Mouse (Mus musculus): ENCODE data around the gene Megf8. TPM values are rescaled to one million over a fixed set of nuclear protein-coding genes. Genes with fewer than 3 reads are reported as not detected.

The Megf8 gene
- polyA plus RNA-seq, 1 experiment: not detected

DNA sequence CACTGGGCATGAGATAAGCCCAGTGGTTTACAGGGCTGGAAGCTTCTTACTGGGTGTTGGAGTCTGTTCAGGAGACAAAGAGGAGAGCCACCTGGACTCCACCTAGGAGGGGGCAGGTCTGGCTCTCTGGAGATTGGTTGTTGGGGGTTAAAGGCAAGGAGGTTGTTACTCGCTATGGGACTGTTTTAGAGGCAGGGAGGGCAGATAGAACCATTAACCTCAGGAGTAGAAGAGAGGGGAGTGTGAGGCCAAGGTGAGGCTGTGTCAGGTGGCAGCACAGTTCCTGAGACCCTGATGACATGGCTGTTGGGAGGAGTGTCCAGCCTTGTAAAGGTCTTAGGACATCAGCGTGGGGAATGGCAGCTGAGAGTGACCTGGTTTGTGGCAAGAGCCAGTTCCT, 32.8 kb upstream of the Megf8 start:
- Histone ChIP-seq H3K4me3 (ENCODE audit: insufficient read depth, low read depth, low read length) (no peak overlapping the region), H3K27ac (ENCODE audit: insufficient read depth, low read depth, low read length) (no peak overlapping the region), H3K4me1 (ENCODE audit: control insufficient read depth, insufficient read depth, low read length) (peaks cover 40% of the 10 kb centered on the region)
- no peak for TF ChIP-seq CTCF (IDR thresholded peaks at IDR 0.05; ENCODE audit: insufficient read depth, low read depth, low read length)
- TF ChIP-seq POLR2A (IDR thresholded peaks at IDR 0.05; ENCODE audit: insufficient read depth, low read depth, low read length): no peak
- 51% methylated on average over 2 of the region's 2 CpGs for WGBS

DNA sequence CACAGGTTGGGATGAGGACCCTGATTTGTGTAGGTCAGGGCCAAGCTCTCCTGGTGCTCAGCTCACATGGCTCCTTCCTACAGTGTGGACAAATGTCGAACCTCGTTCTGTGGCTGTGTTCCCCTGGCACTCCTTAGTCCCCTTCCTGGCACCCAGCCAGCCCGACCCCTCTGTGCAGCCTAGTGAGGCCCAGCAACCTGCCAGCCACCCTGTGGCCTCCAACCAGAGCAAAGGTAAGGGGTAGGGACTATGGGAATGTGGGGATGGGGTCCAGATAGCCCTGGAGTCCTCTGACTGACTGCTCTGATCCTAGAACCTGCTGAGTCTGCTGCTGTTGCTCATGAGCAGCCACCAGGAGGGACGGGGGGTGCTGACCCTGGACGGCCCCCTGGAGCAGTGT, 32.2 kb upstream of the Megf8 start:
- TF ChIP-seq CTCF (IDR thresholded peaks at IDR 0.05; ENCODE audit: insufficient read depth, low read depth, low read length) (no peak), POLR2A (IDR thresholded peaks at IDR 0.05; ENCODE audit: insufficient read depth, low read depth, low read length) (no peak)
- H3K4me3 ChIP-seq (ENCODE audit: insufficient read depth, low read depth, low read length): no peak overlapping the region
- no peak overlapping the region for H3K27ac ChIP-seq (ENCODE audit: insufficient read depth, low read depth, low read length)
- 43% methylated on average over 5 of the region's 5 CpGs for WGBS
- H3K4me1 ChIP-seq (ENCODE audit: control insufficient read depth, insufficient read depth, low read length): peaks cover 35% of the 10 kb centered on the region

DNA sequence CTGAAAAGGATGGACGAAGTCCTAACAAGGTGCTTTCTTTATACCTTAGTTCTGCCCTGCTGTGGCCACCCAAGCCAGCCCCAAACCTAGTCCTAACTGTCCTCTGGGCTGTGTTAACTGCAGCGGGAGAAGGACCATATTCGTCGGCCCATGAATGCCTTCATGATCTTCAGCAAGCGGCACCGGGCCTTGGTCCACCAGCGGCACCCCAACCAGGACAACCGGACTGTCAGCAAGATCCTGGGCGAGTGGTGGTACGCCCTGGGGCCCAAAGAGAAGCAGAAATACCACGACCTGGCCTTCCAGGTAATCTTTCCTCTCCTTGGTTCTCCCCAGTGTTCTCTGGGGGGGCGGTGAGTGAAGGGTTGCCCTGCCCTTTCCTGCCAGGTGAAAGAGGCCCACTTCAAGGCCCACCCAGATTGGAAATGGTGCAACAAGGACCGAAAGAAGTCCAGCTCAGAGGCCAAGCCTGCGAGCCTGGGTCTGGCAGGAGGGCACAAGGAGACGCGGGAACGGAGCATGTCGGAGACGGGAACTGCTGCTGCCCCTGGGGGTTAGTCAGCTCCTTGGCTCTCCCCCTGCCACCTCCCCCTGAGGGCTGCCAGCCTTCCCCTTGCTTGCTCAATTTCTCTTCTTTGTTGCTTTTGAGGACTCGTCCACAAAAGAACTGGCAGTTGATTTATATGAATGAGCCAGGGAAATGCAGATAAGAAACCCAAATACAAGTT, 31.3 kb upstream of the Megf8 start:
- H3K4me3 ChIP-seq (ENCODE audit: insufficient read depth, low read depth, low read length): no peak overlapping the region
- 70% methylated on average over 20 of the region's 20 CpGs for WGBS
- TF ChIP-seq POLR2A (IDR thresholded peaks at IDR 0.05; ENCODE audit: insufficient read depth, low read depth, low read length): no peak
- no peak for TF ChIP-seq CTCF (IDR thresholded peaks at IDR 0.05; ENCODE audit: insufficient read depth, low read depth, low read length)
- no peak overlapping the region for H3K27ac ChIP-seq (ENCODE audit: insufficient read depth, low read depth, low read length)
- H3K4me1 ChIP-seq (ENCODE audit: control insufficient read depth, insufficient read depth, low read length): peaks cover 28% of the 10 kb centered on the region

DNA sequence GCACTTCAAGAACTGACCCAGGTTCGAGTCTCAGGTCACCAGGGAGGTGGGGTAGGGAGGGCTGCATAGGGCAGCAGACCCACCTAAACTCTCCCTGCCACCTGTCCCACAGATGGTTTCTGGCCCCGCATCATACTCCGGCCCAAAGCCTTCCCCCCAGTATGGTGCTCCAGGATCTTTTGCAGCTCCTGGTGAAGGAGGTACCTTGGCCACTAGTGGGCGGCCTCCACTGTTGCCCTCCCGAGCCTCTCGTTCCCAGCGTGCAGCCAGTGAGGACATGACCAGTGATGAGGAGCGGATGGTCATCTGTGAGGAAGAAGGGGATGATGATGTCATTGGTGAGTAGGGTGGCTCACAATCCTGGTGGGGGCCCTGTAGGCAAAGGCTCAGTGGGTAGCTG, 30.0 kb upstream of the Megf8 start:
- Histone ChIP-seq H3K4me3 (ENCODE audit: insufficient read depth, low read depth, low read length) (no peak overlapping the region), H3K27ac (ENCODE audit: insufficient read depth, low read depth, low read length) (no peak overlapping the region), H3K4me1 (ENCODE audit: control insufficient read depth, insufficient read depth, low read length) (peaks cover 27% of the 10 kb centered on the region)
- WGBS: 76% methylated on average over 8 of the region's 8 CpGs
- TF ChIP-seq CTCF (IDR thresholded peaks at IDR 0.05; ENCODE audit: insufficient read depth, low read depth, low read length) (no peak), POLR2A (IDR thresholded peaks at IDR 0.05; ENCODE audit: insufficient read depth, low read depth, low read length) (no peak)

DNA sequence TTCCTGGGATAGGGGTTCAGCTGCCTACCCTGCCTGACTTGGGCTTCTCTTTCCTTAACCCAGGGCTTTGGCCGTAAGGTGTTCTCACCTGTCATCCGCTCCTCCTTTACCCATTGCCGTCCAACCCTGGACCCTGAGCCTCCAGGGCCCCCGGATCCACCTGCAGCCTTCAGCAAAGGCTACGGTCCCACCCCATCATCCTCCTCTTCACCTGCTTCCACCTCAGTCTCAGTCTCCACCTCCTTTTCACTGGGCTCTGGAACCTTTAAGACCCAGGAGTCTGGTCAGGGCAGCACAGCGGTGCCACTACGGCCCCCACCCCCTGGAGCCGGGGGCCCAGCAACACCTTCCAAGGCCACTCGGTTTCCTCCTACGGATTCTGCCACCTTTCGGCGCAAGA, 29.0 kb upstream of the Megf8 start:
- no peak overlapping the region for H3K27ac ChIP-seq (ENCODE audit: insufficient read depth, low read depth, low read length)
- no peak overlapping the region for H3K4me3 ChIP-seq (ENCODE audit: insufficient read depth, low read depth, low read length)
- TF ChIP-seq CTCF (IDR thresholded peaks at IDR 0.05; ENCODE audit: insufficient read depth, low read depth, low read length) (no peak), POLR2A (IDR thresholded peaks at IDR 0.05; ENCODE audit: insufficient read depth, low read depth, low read length) (no peak)
- WGBS: 91% methylated on average over 12 of the region's 12 CpGs
- H3K4me1 ChIP-seq (ENCODE audit: control insufficient read depth, insufficient read depth, low read length): peaks cover 27% of the 10 kb centered on the region

DNA sequence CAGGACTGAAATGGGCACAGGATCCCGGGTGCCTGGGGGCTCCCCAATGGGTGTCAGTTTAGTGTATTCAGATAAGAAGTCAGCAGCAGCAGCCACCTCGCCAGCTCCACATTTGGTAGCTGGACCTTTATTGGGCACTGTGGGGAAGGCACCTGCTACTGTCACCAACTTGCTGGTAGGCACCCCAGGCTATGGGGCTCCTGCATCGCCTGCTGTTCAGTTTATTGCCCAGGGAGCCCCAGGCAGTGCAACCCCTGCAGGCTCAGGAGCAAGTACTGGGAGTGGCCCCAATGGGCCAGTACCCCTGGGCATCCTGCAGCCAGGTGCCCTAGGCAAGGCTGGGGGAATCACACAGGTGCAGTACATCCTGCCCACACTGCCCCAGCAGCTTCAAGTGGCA, 28.2 kb upstream of the Megf8 start:
- TF ChIP-seq POLR2A (IDR thresholded peaks at IDR 0.05; ENCODE audit: insufficient read depth, low read depth, low read length) (no peak), CTCF (IDR thresholded peaks at IDR 0.05; ENCODE audit: insufficient read depth, low read depth, low read length) (no peak)
- WGBS: 95% methylated on average over 3 of the region's 3 CpGs
- Histone ChIP-seq H3K4me3 (ENCODE audit: insufficient read depth, low read depth, low read length) (no peak overlapping the region), H3K4me1 (ENCODE audit: control insufficient read depth, insufficient read depth, low read length) (peaks cover 21% of the 10 kb centered on the region), H3K27ac (ENCODE audit: insufficient read depth, low read depth, low read length) (no peak overlapping the region)

DNA sequence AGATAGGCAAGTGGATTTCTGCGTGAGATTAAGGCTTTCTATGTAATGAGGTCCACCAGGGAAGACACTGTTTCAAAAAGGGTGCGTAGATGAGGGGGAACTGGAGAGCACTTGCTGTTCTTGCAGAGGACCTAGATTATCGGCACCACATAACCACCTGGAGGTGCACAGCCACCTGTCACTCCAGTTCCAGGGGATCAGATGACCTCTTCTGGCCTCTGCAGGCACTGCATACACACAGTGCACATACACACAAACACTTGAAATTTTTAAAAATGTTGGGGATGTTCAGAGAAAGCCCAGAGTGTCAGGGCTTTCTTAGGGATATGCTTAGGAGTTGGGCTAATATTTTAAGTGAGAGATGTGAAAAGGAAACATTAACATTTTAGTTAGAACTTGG, 27.0 kb upstream of the Megf8 start:
- WGBS: 100% methylated on average over 3 of the region's 3 CpGs
- Histone ChIP-seq H3K27ac (ENCODE audit: insufficient read depth, low read depth, low read length) (no peak overlapping the region), H3K4me3 (ENCODE audit: insufficient read depth, low read depth, low read length) (no peak overlapping the region), H3K4me1 (ENCODE audit: control insufficient read depth, insufficient read depth, low read length) (peaks cover 9% of the 10 kb centered on the region)
- TF ChIP-seq POLR2A (IDR thresholded peaks at IDR 0.05; ENCODE audit: insufficient read depth, low read depth, low read length) (no peak), CTCF (IDR thresholded peaks at IDR 0.05; ENCODE audit: insufficient read depth, low read depth, low read length) (no peak)

DNA sequence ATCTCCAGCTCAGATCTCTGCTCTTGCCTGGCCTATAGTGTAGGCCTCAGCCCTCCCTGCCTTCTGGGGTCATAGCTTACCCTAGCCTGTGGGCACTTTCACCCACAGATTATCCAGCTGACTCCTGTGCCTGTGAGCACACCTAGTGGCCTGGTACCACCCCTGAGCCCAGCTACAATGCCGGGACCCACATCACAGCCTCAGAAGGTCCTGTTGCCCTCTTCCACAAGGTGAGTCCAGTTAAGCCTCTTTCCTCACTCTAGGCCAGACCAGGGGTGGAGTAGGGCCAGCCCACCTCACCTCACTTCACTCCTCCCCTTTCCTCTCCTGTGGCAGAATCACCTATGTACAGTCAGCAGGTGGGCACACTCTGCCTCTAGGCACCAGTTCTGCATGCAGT, 26.5 kb upstream of the Megf8 start:
- 100% methylated on average over 1 of the region's 1 CpGs for WGBS
- Histone ChIP-seq H3K27ac (ENCODE audit: insufficient read depth, low read depth, low read length) (no peak overlapping the region), H3K4me3 (ENCODE audit: insufficient read depth, low read depth, low read length) (no peak overlapping the region), H3K4me1 (ENCODE audit: control insufficient read depth, insufficient read depth, low read length) (peaks cover 8% of the 10 kb centered on the region; the same call in 1 of the 2 replicates)
- TF ChIP-seq POLR2A (IDR thresholded peaks at IDR 0.05; ENCODE audit: insufficient read depth, low read depth, low read length) (no peak), CTCF (IDR thresholded peaks at IDR 0.05; ENCODE audit: insufficient read depth, low read depth, low read length) (no peak)

DNA sequence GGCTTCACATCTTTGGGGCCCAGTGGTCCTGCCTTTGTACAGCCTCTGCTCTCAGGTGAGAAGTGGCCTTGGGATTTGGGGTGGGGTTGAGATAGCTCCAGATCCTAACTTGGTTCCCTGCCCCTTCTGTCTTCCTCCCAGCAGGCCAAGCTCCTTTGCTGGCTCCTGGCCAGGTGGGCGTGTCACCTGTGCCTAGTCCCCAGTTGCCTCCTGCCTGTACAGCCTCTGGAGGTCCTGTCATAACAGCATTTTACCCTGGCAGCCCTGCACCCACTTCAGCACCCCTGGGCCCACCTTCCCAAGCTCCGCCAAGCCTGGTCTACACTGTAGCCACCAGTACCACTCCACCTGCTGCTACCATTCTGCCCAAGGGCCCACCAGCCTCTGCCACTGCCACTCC, 26.1 kb upstream of the Megf8 start:
- Histone ChIP-seq H3K4me1 (ENCODE audit: control insufficient read depth, insufficient read depth, low read length) (peaks cover 8% of the 10 kb centered on the region; the same call in 1 of the 2 replicates), H3K4me3 (ENCODE audit: insufficient read depth, low read depth, low read length) (no peak overlapping the region), H3K27ac (ENCODE audit: insufficient read depth, low read depth, low read length) (no peak overlapping the region)
- TF ChIP-seq CTCF (IDR thresholded peaks at IDR 0.05; ENCODE audit: insufficient read depth, low read depth, low read length) (no peak), POLR2A (IDR thresholded peaks at IDR 0.05; ENCODE audit: insufficient read depth, low read depth, low read length) (no peak)
- WGBS: 46% methylated on average over 2 of the region's 2 CpGs

Data from olfactory bulb, adult 2 months (tissue).